Mouse (Mus musculus) lung, adult 2 months (tissue): ENCODE measurements around the gene Rex1bd.

ENCODE experiments used
- CTCF ChIP-seq: fragments of 200-500 bp; IDR thresholded peaks from 2 replicates; pipeline ENCODE4 v1.5.1; 2011; ENCODE audit warnings: mild to moderate bottlenecking, low read length, control low read depth; ENCODE audit not compliant: insufficient read depth
- POLR2A ChIP-seq: fragments of 200-500 bp; IDR thresholded peaks from 2 replicates; pipeline ENCODE4 v1.6.1; 2011; ENCODE audit warnings: low read depth, mild to moderate bottlenecking, control low read depth, low read length, borderline replicate concordance; ENCODE audit errors: extremely low read depth

DNA sequence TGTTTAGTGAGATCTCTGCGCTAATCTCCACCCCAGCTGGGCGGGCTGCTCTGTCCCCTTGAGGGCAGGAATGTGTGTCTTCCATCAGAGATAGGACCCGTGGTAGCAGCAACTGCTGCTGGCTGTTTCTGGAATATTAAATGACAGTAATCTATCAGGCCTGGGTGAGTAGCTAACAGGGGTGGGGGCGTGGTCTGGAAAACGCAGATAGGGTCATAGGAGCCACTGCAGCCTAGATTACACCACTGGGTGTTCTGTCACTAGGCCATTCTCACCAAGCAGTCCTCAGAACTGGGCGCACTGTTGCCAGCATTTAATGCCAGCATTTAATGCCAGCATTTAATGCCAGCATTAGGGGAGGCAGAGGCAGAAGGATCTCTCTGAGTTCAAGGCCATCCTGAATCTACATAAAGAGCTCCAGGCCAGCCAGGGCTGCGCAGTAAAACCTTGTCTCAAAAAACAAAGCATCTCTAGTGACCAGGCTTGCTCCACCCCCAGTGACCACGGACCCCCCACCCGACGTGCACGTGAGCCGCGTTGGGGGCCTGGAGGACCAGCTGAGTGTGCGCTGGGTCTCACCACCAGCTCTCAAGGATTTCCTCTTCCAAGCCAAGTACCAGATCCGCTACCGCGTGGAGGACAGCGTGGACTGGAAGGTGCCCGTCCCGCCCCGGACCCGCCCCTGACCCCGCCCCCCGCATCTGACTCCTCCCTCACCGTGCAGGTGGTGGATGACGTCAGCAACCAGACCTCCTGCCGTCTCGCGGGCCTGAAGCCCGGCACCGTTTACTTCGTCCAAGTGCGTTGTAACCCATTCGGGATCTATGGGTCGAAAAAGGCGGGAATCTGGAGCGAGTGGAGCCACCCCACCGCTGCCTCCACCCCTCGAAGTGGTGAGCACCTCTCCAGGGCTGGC, 5.9 kb downstream of the Rex1bd start:
- TF ChIP-seq CTCF (no peak), POLR2A (no peak)
